12 mouse cellular contexts compared by ENCODE assay signal in genomic region chr4:59714926-59715325, GRCm38 (mm10).
"Had no signal": no experiment of that assay in that cellular context is flagged by ENCODE, and none has a peak within 500 bp of the region (broad histone marks: within the 10 kb centered on the region; RNA-seq: fewer than 3 reads in every experiment).

No protein-coding gene starts in this region.

- H3K27ac ChIP-seq: liver, embryonic 12.5 days; macrophage; midbrain, embryonic 15.5 days; neural tube, embryonic 12.5 days; stomach, embryonic 15.5 days had no signal

- H3K9me3 ChIP-seq: liver, embryonic 12.5 days; midbrain, embryonic 12.5 days; midbrain, embryonic 15.5 days; neural tube, embryonic 12.5 days; stomach, embryonic 15.5 days had no signal

- H3K27me3 ChIP-seq: liver, embryonic 12.5 days; midbrain, embryonic 12.5 days; midbrain, embryonic 15.5 days; neural tube, embryonic 12.5 days; stomach, embryonic 15.5 days had no signal

- H3K4me2 ChIP-seq: liver, embryonic 12.5 days; lung, embryonic 14.5 days; midbrain, embryonic 12.5 days; midbrain, embryonic 15.5 days; neural tube, embryonic 12.5 days; stomach, embryonic 15.5 days had no signal

- DNase-seq: left cerebral cortex, postnatal 4 days; lung, embryonic 14.5 days; right cerebral cortex, postnatal 25 days; spleen, adult 18-20 months; thymus, postnatal 25 days had no signal

- H3K9ac ChIP-seq: liver, embryonic 12.5 days; lung, embryonic 14.5 days; midbrain, embryonic 12.5 days; midbrain, embryonic 15.5 days; neural tube, embryonic 12.5 days; stomach, embryonic 15.5 days had no signal

- ATAC-seq: lung, postnatal 0 days; midbrain, embryonic 15.5 days had no signal

- H3K4me3 ChIP-seq: liver, embryonic 12.5 days; midbrain, embryonic 12.5 days; midbrain, embryonic 15.5 days; neural tube, embryonic 12.5 days; stomach, embryonic 15.5 days had no signal

- H3K36me3 ChIP-seq: midbrain, embryonic 15.5 days; stomach, embryonic 15.5 days had no signal
